Mouse (Mus musculus) small intestine, adult 2 months (tissue): ENCODE results near the gene Gm4744.

Experiments
- CTCF ChIP-seq: fragments of 200-500 bp; IDR thresholded peaks from 2 replicates; pipeline ENCODE4 v1.5.1; 2012; ENCODE audit warnings: low read depth, mild to moderate bottlenecking, control low read depth, inconsistent platforms, low read length, moderate library complexity, mixed read lengths; ENCODE audit not compliant: insufficient replicate concordance, insufficient read length; ENCODE audit errors: extremely low read depth
- POLR2A ChIP-seq: fragments of 200-500 bp; IDR thresholded peaks from 2 replicates; pipeline ENCODE4 v1.6.1; 2012; ENCODE audit warnings: low read depth, mild to moderate bottlenecking, control low read depth, inconsistent platforms, low read length, moderate library complexity

DNA sequence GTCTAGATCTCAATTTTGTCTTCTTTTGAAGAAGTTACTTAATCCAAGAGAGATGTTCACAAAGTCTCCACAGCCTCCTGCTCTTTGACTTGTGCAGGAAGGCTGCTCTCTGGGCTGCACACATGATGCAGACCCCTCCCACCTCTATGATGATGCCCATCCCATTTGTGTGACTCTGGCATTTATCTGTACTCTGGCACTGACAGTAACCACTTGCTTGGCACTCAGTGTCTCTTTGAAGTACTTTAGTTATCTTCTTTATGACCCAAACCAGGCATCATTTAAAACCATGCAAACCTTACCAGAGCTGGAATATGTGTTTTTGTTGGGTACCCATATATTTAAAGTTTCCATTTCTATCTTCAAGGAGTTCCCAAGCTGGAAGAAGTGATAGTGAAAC lies 51.4 kb downstream of the Gm4744 start, which contains the start of gene Prss58:
- no peak for TF ChIP-seq CTCF
- no peak for TF ChIP-seq POLR2A
